In genomic region chr9:14092996-14093442, GRCm38 (mm10) we compare ENCODE assay signal across 11 mouse cellular contexts.
DNase-seq lines count a peak whose midpoint lies in the region; ATAC-seq and TF ChIP-seq lines count a peak whose summit lies in the region.
"Had no signal": no experiment of that assay in that cellular context is flagged by ENCODE, and none has a peak within 500 bp of the region (broad histone marks: within the 10 kb centered on the region; RNA-seq: fewer than 3 reads in every experiment).

No protein-coding gene starts in this region.

- no peaks in the 10 kb centered on the region for H3K27me3 ChIP-seq in forebrain, embryonic 10.5 days (ENCODE audit: poor library complexity, severe bottlenecking)
- no peaks in the 10 kb centered on the region for H3K27me3 ChIP-seq in forebrain, embryonic 15.5 days
- no peaks in the 10 kb centered on the region for H3K27me3 ChIP-seq in thymus, adult 2 months (ENCODE audit: control insufficient read depth, insufficient read depth, low read length)
- H3K27me3 ChIP-seq: forebrain, embryonic 13.5 days had no signal

- H3K9ac ChIP-seq in forebrain, embryonic 15.5 days (replicated peaks) = no peak overlapping the region
- H3K9ac ChIP-seq: forebrain, embryonic 13.5 days had no signal

- no peak overlapping the region for H3K4me2 ChIP-seq in forebrain, embryonic 15.5 days (replicated peaks)
- H3K4me2 ChIP-seq: forebrain, embryonic 13.5 days had no signal

- no peak overlapping the region for H3K4me3 ChIP-seq in forebrain, embryonic 10.5 days
- no peak overlapping the region for H3K4me3 ChIP-seq in forebrain, embryonic 15.5 days
- H3K4me3 ChIP-seq in thymus, adult 2 months (ENCODE audit: control insufficient read depth, insufficient read depth, low read length) = no peak overlapping the region
- H3K4me3 ChIP-seq: forebrain, embryonic 13.5 days had no signal

- H3K4me1 ChIP-seq in forebrain, embryonic 10.5 days = peaks cover 13% of the 10 kb centered on the region
- 0 out of 2 replicates have a peak, but pooled peaks cover 6% of the 10 kb centered on the region for H3K4me1 ChIP-seq in forebrain, embryonic 15.5 days
- peaks cover 34% of the 10 kb centered on the region for H3K4me1 ChIP-seq in thymus, adult 2 months (replicated peaks; ENCODE audit: control insufficient read depth, insufficient read depth, low read length)

- H3K36me3 ChIP-seq in forebrain, embryonic 10.5 days (replicated peaks) = no peaks in the 10 kb centered on the region
- H3K36me3 ChIP-seq in forebrain, embryonic 15.5 days = no peaks in the 10 kb centered on the region
- H3K36me3 ChIP-seq in thymus, adult 2 months (ENCODE audit: control insufficient read depth, insufficient read depth, low read length) = no peaks in the 10 kb centered on the region

- DNase-seq in forebrain, embryonic 10.5 days (ENCODE audit: extremely low spot score, low spot score) = no peak
- DNase-seq in thymus, adult 2 months = peak; percentile 41
- no peak for DNase-seq in thymus, adult 18-20 months
- peak; percentile 90 for DNase-seq in induced T-regulatory cell, adult 2 months (ENCODE audit: low read depth)
- DNase-seq in thymus, postnatal 4 days = peak; percentile 48
- DNase-seq in adrenal gland, postnatal 25 days = no peak
- no peak for DNase-seq in urinary bladder, adult 2 months (ENCODE audit: low spot score)
- DNase-seq: kidney, adult 18-20 months; midbrain, embryonic 14.5 days had no signal

- ATAC-seq in forebrain, embryonic 15.5 days (replicated peaks) = no peak
- ATAC-seq: forebrain, embryonic 13.5 days had no signal

- H3K27ac ChIP-seq in forebrain, embryonic 10.5 days = 0 out of 2 replicates have a peak overlapping the region, but pooled peaks have one; percentile 16
- H3K27ac ChIP-seq in forebrain, embryonic 15.5 days (replicated peaks) = no peak overlapping the region
- H3K27ac ChIP-seq in thymus, adult 2 months (ENCODE audit: control insufficient read depth, insufficient read depth, low read length) = peak overlapping the region; percentile 95
- H3K27ac ChIP-seq: forebrain, embryonic 13.5 days had no signal

- H3K9me3 ChIP-seq in forebrain, embryonic 10.5 days = no peaks in the 10 kb centered on the region
- no peaks in the 10 kb centered on the region for H3K9me3 ChIP-seq in forebrain, embryonic 15.5 days
- H3K9me3 ChIP-seq: forebrain, embryonic 13.5 days had no signal

- TF ChIP-seq CTCF in thymus, adult 2 months (IDR thresholded peaks at IDR 0.05; ENCODE audit: borderline replicate concordance, control insufficient read depth, extremely low read depth, insufficient read depth, low read length, poor library complexity) = no peak

- WGBS in forebrain, embryonic 10.5 days = 85% methylated on average over 2 of the region's 2 CpGs
- 83% methylated on average over 2 of the region's 2 CpGs for WGBS in forebrain, embryonic 15.5 days
- WGBS in thymus, adult 2 months = 3% methylated on average over 2 of the region's 2 CpGs

- TF ChIP-seq POLR2A in thymus, adult 2 months (IDR thresholded peaks at IDR 0.05; ENCODE audit: control insufficient read depth, extremely low read depth, insufficient read depth, low read length, poor library complexity) = no peak

Comparison
In these comparisons a context has a peak if more than half of its experiments do, and no peak if none do; other contexts are left out.
1. DNase-seq: peak in thymus, adult 2 months (single experiment), induced T-regulatory cell, adult 2 months (single experiment) and thymus, postnatal 4 days (single experiment); none in forebrain, embryonic 10.5 days (single experiment), thymus, adult 18-20 months (0 of 2), adrenal gland, postnatal 25 days (single experiment) and urinary bladder, adult 2 months (single experiment).